Mouse (Mus musculus): ENCODE data around the gene Sema4c. TPM values are rescaled to one million over a fixed set of nuclear protein-coding genes. Genes with fewer than 3 reads are reported as not detected.
A peak's percentile ranks its signal among the peaks of the same experiment; 100 is the strongest.

Sema4c gene
- 35.4 and 37.3 TPM in 2 replicates for polyA plus RNA-seq (2015; fragmentation: Nextera tagmentation; extraction: Ambion mirVana)

DNA sequence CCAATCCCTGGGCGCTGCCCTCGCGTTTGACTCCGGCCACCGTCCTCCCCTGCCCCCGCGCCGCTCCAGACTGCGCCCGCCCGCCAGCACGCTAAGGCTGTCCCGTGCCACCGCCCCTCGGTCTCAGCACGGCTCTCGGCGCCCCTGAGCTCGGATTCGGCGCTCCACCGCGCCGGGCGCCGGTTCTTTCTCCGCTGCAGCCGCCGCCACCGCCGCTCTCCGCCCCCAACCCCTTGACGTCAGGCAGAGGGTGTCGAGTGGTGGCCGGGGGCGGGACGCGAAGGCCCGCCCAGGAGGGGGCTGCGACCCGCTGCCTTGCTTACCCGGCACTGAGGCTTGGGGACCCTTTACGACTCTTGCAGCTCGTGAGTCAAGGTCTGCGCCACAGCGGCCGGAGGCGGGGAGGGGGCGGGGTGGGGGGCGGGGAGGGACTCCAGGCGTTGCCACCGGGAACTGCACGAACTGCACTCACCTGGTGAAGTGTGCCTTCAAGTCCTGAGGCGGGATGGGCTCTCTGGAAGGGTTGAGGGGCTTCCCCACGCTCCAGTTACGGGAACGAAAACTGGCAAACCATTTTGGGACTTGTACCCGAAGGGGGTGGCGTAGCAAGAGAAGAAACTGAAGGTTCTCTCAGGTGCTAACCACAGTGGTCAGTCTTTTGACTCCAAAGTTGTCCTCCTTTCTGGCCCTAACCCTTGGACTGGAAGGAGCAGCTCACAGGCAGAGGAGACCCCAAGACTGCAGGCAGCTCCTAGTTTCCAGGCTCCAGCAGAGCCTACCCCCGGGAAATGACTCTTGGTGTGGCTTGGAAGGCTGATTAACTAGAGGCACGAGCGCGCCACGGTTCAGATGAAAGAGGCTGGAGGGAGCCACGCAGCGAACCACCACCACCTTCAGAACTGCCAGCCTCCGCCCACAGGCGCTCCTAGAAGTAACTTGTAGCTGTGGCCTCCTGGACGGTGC, at the start of gene Sema4c:
Gene Sema4c, minus strand, starts transcription at position 319 of the 963 bp plus-strand sequence.
- H3K36me3 ChIP-seq (ENCODE audit: control insufficient read depth, insufficient read depth), result peaks cover 4% of the 10 kb centered on the region
- H3K27me3 ChIP-seq (replicated peaks; ENCODE audit: control insufficient read depth, insufficient read depth, low read length), result 0 out of 2 replicates have a peak, but pooled peaks cover 2% of the 10 kb centered on the region
- H3K4me2 ChIP-seq (ENCODE audit: low read length), result peak within 1 kb of the TSS; percentile 60
- H3K9ac ChIP-seq (replicated peaks; ENCODE audit: low read depth, low read length), result peak within 1 kb of the TSS; percentile 99
- peak within 1 kb of the TSS; percentile 98 for H3K27ac ChIP-seq (ENCODE audit: low read length)
- no peaks in the 10 kb centered on the region for H3K9me3 ChIP-seq (ENCODE audit: control insufficient read depth, low read length)
- H3K4me1 ChIP-seq (replicated peaks; ENCODE audit: control insufficient read depth, insufficient read depth, low read length), result peaks cover 27% of the 10 kb centered on the region
- peak within 1 kb of the TSS; percentile 98 for H3K4me3 ChIP-seq (replicated peaks; ENCODE audit: low read length)
- under 1% methylated on average over 61 of the region's 69 CpGs for WGBS
- ATAC-seq, result peak; percentile 70

DNA sequence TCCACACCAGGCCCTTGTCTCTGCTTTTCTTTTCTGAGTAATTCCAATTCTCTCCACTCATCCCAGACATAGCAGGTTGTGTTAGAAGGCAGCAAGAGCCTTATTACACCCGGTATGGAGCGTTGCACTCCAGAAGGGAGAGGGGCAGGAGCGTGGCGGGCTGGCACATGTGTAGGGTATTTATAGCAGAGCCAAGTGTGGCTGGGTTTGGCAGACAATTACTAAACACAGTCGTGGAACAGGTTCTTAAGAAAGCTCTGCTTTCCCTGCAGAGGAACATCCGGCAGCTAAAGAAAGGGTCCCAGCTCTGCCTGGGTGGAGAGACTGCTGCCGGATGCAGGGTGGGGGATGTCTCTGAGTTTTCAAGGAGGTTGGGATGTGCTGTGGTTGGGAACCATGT, 48.8 kb upstream of the Sema4c start:
- H3K4me1 ChIP-seq (replicated peaks; ENCODE audit: control insufficient read depth, insufficient read depth, low read length), result peaks cover 23% of the 10 kb centered on the region

DNA sequence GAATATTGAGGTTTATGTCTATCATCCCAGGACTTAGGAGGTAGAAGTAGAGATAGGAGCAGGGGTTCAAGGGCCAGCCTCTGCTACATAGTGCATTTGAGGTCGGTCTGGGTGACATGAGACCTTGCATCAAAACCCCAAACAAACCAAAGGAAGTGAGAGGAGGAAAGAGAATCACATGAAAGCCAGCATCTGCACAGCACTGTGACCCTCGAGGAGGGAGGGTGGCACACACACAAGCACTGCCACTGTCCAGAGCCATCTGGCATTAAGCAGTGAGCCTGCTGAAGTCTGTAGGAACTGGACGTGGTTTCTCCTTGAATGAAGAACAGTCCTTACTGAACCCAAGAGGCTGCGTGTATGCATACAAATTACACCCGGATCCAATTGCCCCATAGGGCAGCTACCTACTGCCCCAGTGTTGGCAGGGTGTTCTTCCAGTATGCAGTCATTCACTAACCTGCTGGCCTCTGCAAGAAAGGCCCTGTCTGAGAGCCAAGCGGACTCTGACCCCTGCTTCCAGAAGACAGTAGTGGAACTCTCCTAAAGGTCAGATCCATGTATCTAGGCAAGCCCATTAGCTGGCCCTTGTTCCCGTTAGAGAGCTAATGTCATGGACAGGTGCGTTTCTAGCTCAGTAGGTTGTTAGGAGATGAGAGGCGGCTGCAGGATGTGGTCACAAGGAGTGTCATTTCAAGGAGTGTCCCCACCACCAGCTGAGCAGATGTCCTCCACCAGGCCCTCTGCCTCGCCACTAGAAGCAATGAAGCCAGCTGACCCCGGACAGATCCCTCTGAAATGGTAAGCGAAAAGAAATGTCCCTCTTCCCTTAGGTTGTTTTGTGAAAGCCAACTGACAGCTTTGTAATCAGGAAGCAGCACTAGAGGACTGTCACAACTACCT, 46.4 kb upstream of the Sema4c start:
- ATAC-seq, result no peak
- Histone ChIP-seq H3K9ac (replicated peaks; ENCODE audit: low read depth, low read length) (no peak overlapping the region), H3K27ac (ENCODE audit: low read length) (no peak overlapping the region), H3K27me3 (replicated peaks; ENCODE audit: control insufficient read depth, insufficient read depth, low read length) (no peaks in the 10 kb centered on the region), H3K4me1 (replicated peaks; ENCODE audit: control insufficient read depth, insufficient read depth, low read length) (peaks cover 19% of the 10 kb centered on the region), H3K4me3 (replicated peaks; ENCODE audit: low read length) (no peak overlapping the region), H3K4me2 (ENCODE audit: low read length) (no peak overlapping the region), H3K9me3 (ENCODE audit: control insufficient read depth, low read length) (no peaks in the 10 kb centered on the region), H3K36me3 (ENCODE audit: control insufficient read depth, insufficient read depth) (no peaks in the 10 kb centered on the region)
- WGBS, result 83% methylated on average over 12 of the region's 12 CpGs

More for the DNA sequence above, 48.8 kb upstream of the Sema4c start:
- no peaks in the 10 kb centered on the region for H3K27me3 ChIP-seq (replicated peaks; ENCODE audit: control insufficient read depth, insufficient read depth, low read length)
- peak overlapping the region; percentile 48 for H3K27ac ChIP-seq (ENCODE audit: low read length)
- no peak overlapping the region for H3K4me3 ChIP-seq (replicated peaks; ENCODE audit: low read length)
- WGBS, result 37% methylated on average over 7 of the region's 7 CpGs
- no peak overlapping the region for H3K9ac ChIP-seq (replicated peaks; ENCODE audit: low read depth, low read length)
- H3K9me3 ChIP-seq (ENCODE audit: control insufficient read depth, low read length), result no peaks in the 10 kb centered on the region
- no peak overlapping the region for H3K4me2 ChIP-seq (ENCODE audit: low read length)
- H3K36me3 ChIP-seq (ENCODE audit: control insufficient read depth, insufficient read depth), result no peaks in the 10 kb centered on the region
- ATAC-seq, result peak; percentile 65

DNA sequence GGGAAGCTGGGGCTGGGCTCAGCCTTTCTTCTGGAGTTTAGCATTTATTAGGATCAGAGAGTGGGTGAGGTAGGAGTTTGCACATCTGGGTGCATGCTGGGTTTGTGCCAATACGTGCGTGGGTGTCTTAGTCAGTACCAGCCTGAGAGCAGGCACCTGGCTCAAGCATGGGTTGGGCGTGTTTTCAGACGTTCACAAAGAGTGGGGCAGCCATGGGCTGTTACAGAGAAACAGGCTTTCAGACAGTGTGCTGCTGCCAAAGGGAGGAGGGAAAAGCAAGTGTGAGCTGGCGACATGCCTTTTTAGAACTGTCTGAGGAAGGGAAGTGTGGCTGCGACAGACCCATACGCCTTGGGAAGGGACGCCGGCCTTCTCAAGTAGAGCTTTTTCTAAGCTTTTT, 45.2 kb upstream of the Sema4c start:
- H3K27ac ChIP-seq (ENCODE audit: low read length), result peak overlapping the region; percentile 72
- WGBS, result 34% methylated on average over 9 of the region's 9 CpGs
- ATAC-seq, result peak; percentile 79

DNA sequence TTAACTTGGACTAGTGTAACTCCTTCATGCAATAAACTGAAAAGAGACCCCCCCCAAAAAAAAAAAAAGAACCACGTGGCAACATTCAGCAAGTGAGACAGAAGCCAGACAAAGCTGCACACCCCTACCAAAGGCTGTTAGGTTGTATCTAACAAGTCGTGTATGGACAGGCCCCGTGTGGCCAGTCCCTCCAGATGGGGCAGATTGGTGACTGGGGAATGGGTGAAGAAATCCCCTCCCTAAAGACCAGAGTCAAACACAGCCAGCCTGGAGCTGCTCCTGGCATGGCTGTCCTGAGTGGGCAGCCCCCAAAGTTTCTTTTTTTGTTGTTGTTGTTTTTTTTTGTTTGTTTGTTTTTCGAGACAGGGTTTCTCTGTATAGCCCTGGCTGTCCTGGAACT, 44.1 kb upstream of the Sema4c start:
- no peak for ATAC-seq
- no peak overlapping the region for H3K27ac ChIP-seq (ENCODE audit: low read length)
- H3K4me2 ChIP-seq (ENCODE audit: low read length), result no peak overlapping the region
- H3K9me3 ChIP-seq (ENCODE audit: control insufficient read depth, low read length), result no peaks in the 10 kb centered on the region
- no peak overlapping the region for H3K9ac ChIP-seq (replicated peaks; ENCODE audit: low read depth, low read length)
- peaks cover 19% of the 10 kb centered on the region for H3K4me1 ChIP-seq (replicated peaks; ENCODE audit: control insufficient read depth, insufficient read depth, low read length)
- no peaks in the 10 kb centered on the region for H3K27me3 ChIP-seq (replicated peaks; ENCODE audit: control insufficient read depth, insufficient read depth, low read length)
- H3K4me3 ChIP-seq (replicated peaks; ENCODE audit: low read length), result no peak overlapping the region
- 69% methylated on average over 4 of the region's 4 CpGs for WGBS
- H3K36me3 ChIP-seq (ENCODE audit: control insufficient read depth, insufficient read depth), result no peaks in the 10 kb centered on the region

More for the DNA sequence above, 45.2 kb upstream of the Sema4c start:
- Histone ChIP-seq H3K4me3 (replicated peaks; ENCODE audit: low read length) (no peak overlapping the region), H3K27me3 (replicated peaks; ENCODE audit: control insufficient read depth, insufficient read depth, low read length) (no peaks in the 10 kb centered on the region), H3K9me3 (ENCODE audit: control insufficient read depth, low read length) (no peaks in the 10 kb centered on the region), H3K9ac (replicated peaks; ENCODE audit: low read depth, low read length) (no peak overlapping the region), H3K4me2 (ENCODE audit: low read length) (no peak overlapping the region), H3K4me1 (replicated peaks; ENCODE audit: control insufficient read depth, insufficient read depth, low read length) (peaks cover 19% of the 10 kb centered on the region), H3K36me3 (ENCODE audit: control insufficient read depth, insufficient read depth) (no peaks in the 10 kb centered on the region)

DNA sequence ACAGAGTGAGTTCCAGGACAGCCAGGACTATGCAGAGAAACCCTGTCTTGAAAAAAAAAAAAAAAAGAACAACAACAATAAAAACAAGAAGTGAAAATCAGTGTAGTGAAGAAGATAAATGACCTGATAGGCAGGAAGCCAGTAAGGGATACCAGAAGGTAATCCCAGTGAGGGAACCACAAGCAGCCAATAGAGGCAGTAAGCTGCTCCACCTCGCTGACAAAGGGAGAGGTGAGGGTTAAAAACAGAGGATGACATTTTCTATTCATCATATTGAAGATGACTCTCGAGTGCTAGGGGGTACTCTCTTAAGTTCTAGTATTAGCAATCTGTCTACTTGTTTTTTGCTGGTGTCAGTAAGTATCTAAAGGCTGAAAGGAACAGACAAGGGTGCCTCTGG, 40.3 kb upstream of the Sema4c start:
- Histone ChIP-seq H3K9ac (replicated peaks; ENCODE audit: low read depth, low read length) (no peak overlapping the region), H3K4me2 (ENCODE audit: low read length) (no peak overlapping the region), H3K9me3 (ENCODE audit: control insufficient read depth, low read length) (no peaks in the 10 kb centered on the region), H3K4me1 (replicated peaks; ENCODE audit: control insufficient read depth, insufficient read depth, low read length) (peaks cover 7% of the 10 kb centered on the region), H3K4me3 (replicated peaks; ENCODE audit: low read length) (no peak overlapping the region), H3K36me3 (ENCODE audit: control insufficient read depth, insufficient read depth) (no peaks in the 10 kb centered on the region), H3K27me3 (replicated peaks; ENCODE audit: control insufficient read depth, insufficient read depth, low read length) (no peaks in the 10 kb centered on the region), H3K27ac (ENCODE audit: low read length) (no peak overlapping the region)
- ATAC-seq, result no peak
- WGBS, result 75% methylated on average over 2 of the region's 2 CpGs

DNA sequence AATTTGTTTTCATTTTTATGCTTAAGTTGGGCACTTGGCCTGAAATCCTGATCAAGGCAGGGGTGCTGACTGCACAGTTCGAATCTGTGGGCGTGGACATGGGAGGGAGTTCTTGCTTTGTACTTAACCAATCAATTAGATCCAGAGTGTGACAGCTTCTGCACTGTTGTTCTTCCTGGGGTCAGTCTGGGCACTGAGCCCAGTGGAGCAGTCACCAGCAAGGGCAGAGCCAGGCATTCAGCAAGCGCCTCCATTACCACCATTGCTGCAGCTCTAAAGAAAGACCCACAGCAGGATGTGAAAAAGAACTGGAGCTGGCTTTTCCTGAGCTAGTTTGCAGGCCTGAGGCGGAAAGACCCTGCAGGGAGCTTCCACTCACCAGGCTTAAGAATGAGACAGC, 38.0 kb upstream of the Sema4c start:
- no peak overlapping the region for H3K4me2 ChIP-seq (ENCODE audit: low read length)
- no peak overlapping the region for H3K27ac ChIP-seq (ENCODE audit: low read length)
- no peaks in the 10 kb centered on the region for H3K9me3 ChIP-seq (ENCODE audit: control insufficient read depth, low read length)
- no peaks in the 10 kb centered on the region for H3K27me3 ChIP-seq (replicated peaks; ENCODE audit: control insufficient read depth, insufficient read depth, low read length)
- H3K9ac ChIP-seq (replicated peaks; ENCODE audit: low read depth, low read length), result no peak overlapping the region
- no peak overlapping the region for H3K4me3 ChIP-seq (replicated peaks; ENCODE audit: low read length)
- H3K4me1 ChIP-seq (replicated peaks; ENCODE audit: control insufficient read depth, insufficient read depth, low read length), result no peaks in the 10 kb centered on the region
- no peaks in the 10 kb centered on the region for H3K36me3 ChIP-seq (ENCODE audit: control insufficient read depth, insufficient read depth)
- ATAC-seq, result peak; percentile 88
- WGBS, result 6% methylated on average over 4 of the region's 4 CpGs

DNA sequence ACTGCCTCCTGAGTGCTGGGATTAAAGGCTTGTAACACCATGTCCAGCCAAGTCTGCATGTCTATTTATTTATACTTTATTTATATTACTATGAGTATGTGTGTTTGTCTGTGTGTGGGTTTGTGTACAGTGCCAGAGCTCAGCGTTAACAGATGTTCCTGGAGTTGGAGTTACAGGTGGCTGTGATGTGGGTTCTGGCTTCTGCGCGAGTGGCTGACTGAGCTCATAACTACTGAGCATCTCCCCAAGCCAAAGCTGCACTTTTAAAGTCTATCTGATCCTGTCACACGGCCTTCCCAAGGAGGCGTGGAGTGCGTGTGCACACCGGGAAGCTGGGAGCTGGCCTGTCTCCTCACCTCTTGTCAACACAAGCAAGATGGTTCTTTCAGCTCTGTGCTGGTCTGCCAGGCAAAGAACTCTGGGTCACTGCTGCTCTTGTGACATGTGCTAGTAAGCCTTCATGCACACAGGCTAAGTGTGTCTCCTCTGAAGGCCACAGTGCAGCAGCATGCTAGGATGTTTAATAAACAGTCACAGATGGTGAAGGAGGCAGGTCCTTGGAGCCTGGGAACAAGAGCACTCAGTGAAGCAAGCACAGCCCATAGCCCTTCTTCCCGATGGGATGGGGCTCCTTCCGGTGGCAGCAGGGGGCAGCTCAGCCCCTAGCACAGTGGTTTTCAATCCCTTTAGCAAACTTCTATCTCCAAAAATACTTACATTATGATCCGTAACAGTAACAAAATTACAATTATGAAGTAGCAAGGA, 37.2 kb upstream of the Sema4c start:
- WGBS, result 61% methylated on average over 10 of the region's 10 CpGs
- Histone ChIP-seq H3K27ac (ENCODE audit: low read length) (no peak overlapping the region), H3K27me3 (replicated peaks; ENCODE audit: control insufficient read depth, insufficient read depth, low read length) (no peaks in the 10 kb centered on the region), H3K4me3 (replicated peaks; ENCODE audit: low read length) (no peak overlapping the region), H3K9me3 (ENCODE audit: control insufficient read depth, low read length) (no peaks in the 10 kb centered on the region), H3K4me1 (replicated peaks; ENCODE audit: control insufficient read depth, insufficient read depth, low read length) (no peaks in the 10 kb centered on the region; the same call in 1 of the 2 replicates), H3K36me3 (ENCODE audit: control insufficient read depth, insufficient read depth) (no peaks in the 10 kb centered on the region), H3K9ac (replicated peaks; ENCODE audit: low read depth, low read length) (no peak overlapping the region), H3K4me2 (ENCODE audit: low read length) (no peak overlapping the region)
- ATAC-seq, result peak; percentile 35

Data from forebrain, embryonic 16.5 days (tissue).